Mouse (Mus musculus) lung, postnatal 0 days (tissue): ENCODE data around the gene Gm3460. TPM values are rescaled to one million over a fixed set of nuclear protein-coding genes. Genes with fewer than 3 reads are reported as not detected.
"Not testable (repeated sequence)": the region's sequence is repeated elsewhere in the genome, so short reads cannot be mapped to it uniquely, and the experiment has no call there.

Experiments used
- ATAC-seq: fragments of 200-750 bp; cut with Nextera tagmentation; 2 replicates; pipeline ENCODE4 v1.8.0; 2017; ENCODE audit warnings: moderate library complexity
- DNase-seq: peaks from one replicate; pipeline ENCODE4 v3.0.0-alpha.2; 2016; ENCODE audit warnings: low spot score
- H3K27ac ChIP-seq: fragments of 300-500 bp; sonication (generic); 2 replicates; pipeline ENCODE4 v1.5.1; 2014; ENCODE audit warnings: antibody characterized with exemption, mild to moderate bottlenecking, low read length, mixed read lengths
- H3K27me3 ChIP-seq: fragments of 300-500 bp; sonication (generic); replicated peaks from 2 replicates; pipeline ENCODE4 v1.6.1; 2014; ENCODE audit warnings: low read length, mixed read lengths; ENCODE audit not compliant: insufficient read depth
- H3K36me3 ChIP-seq: fragments of 300-500 bp; sonication (generic); 2 replicates; pipeline ENCODE4 v1.6.1; 2014; ENCODE audit warnings: low read length, mixed read lengths; ENCODE audit not compliant: insufficient read depth
- H3K4me1 ChIP-seq: fragments of 300-500 bp; sonication (generic); 2 replicates; pipeline ENCODE4 v1.6.1; 2014; ENCODE audit warnings: antibody characterized with exemption, low read depth, low read length, mixed read lengths; ENCODE audit not compliant: insufficient read depth
- H3K4me2 ChIP-seq: fragments of 300-500 bp; sonication (generic); replicated peaks from 2 replicates; pipeline ENCODE4 v1.6.1; 2014; ENCODE audit warnings: low read depth, mild to moderate bottlenecking, low read length, moderate library complexity, mixed read lengths
- H3K4me3 ChIP-seq: fragments of 300-500 bp; sonication (generic); 2 replicates; pipeline ENCODE4 v1.5.1; 2014; ENCODE audit warnings: low read depth, low read length
- H3K9ac ChIP-seq: fragments of 300-500 bp; sonication (generic); replicated peaks from 2 replicates; pipeline ENCODE4 v1.6.1; 2014; ENCODE audit warnings: low read depth, mild to moderate bottlenecking
- H3K9me3 ChIP-seq: fragments of 300-500 bp; sonication (generic); 2 replicates; pipeline ENCODE4 v1.6.1; 2016; ENCODE audit warnings: low read length, mixed read lengths
- CTCF ChIP-seq: IDR thresholded peaks from 2 replicates; pipeline ENCODE4 v1.5.1; 2016; ENCODE audit warnings: antibody characterized with exemption, mild to moderate bottlenecking
- WGBS: fragments of 180-500 bp; shearing (Covaris S2); extraction: QIAGEN DNeasy Blood & Tissue Kit; methylation state at CpG from one replicate; pipeline ENCODE4 v1.1.7; 2014; 5-methylcytosine and 5-hydroxymethylcytosine counted together
- polyA plus RNA-seq: library from polyadenylated mRNA; unstranded; fragments of >200 nt; fragmentation: Nextera tagmentation; extraction: Ambion mirVana; gene quantifications from 2 replicates; pipeline ENCODE4 v1.2.1, GENCODE M21; 2015

The Gm3460 gene
- not detected in 2 replicates for polyA plus RNA-seq

DNA sequence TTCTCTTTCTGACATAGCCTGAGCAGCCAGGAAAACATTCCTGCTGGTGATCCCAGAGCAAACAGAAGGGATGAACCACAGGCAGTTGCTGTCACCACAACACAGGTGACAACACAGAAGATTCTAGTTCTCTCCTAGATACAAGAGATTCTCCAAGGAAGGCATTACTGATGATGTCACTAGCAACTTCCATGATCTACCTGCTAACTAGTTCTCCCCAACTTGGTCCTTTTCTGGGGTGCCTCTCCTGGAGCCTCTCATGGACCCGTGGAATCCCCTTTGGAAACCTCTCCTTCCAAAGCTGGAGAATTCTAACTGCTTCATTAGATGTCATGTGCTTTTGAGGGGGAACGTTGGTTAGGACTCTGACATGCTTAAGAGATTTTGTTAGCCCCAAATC, at the start of gene Gm3460:
TSS of gene Gm3460 (minus strand) at position 101 of the 400 bp plus-strand sequence.
- not testable (repeated sequence) for DNase-seq, H3K4me1 ChIP-seq, ATAC-seq, H3K9me3 ChIP-seq, H3K4me2 ChIP-seq, H3K4me3 ChIP-seq, H3K27me3 ChIP-seq, H3K9ac ChIP-seq, H3K27ac ChIP-seq, H3K36me3 ChIP-seq
- WGBS = 14% methylated on average over 1 of the region's 2 CpGs

GRCm38 (mm10) chr14:6606436-6606835, 15.8 kb downstream of the Gm3460 start:
- H3K4me3 ChIP-seq, DNase-seq: not testable (repeated sequence)

DNA sequence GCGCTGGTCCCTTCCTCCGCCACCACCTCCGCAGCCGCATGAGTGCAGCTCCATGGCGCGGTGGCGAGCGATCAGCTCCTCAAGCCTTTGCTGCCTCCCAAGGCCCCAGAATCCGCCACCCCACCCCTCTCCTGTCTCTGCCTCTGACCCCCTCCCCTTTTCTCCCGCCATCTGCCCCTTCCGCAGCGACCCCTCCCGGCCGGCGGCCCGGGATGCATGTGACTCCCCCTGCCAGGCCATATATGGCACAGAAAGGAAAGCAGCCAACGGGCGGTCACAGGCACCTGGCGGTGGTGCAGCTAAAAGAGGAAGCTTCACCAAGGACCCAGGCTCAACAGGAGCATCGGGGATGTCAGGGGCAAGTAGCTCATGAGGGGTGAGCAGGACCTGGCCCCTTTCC, 17.2 kb downstream of the Gm3460 start:
- 5% methylated on average over 4 of the region's 20 CpGs for WGBS
- not testable (repeated sequence) for H3K9me3 ChIP-seq, H3K9ac ChIP-seq, H3K4me3 ChIP-seq, ATAC-seq, H3K27me3 ChIP-seq, H3K36me3 ChIP-seq, H3K27ac ChIP-seq, H3K4me1 ChIP-seq
- TF ChIP-seq CTCF = peak; percentile 39
- peak overlapping the region; percentile 49 for H3K4me2 ChIP-seq
- DNase-seq = peak; percentile 18

More at GRCm38 (mm10) chr14:6606436-6606835, 15.8 kb downstream of the Gm3460 start:
- H3K27ac ChIP-seq, H3K9ac ChIP-seq, H3K4me2 ChIP-seq, ATAC-seq, H3K36me3 ChIP-seq, H3K27me3 ChIP-seq, H3K9me3 ChIP-seq, H3K4me1 ChIP-seq: not testable (repeated sequence)
- no CpG with 5 or more reads among the region's 1 CpGs for whole genome bisulfite sequencing

- H3K9ac ChIP-seq, ATAC-seq, H3K4me1 ChIP-seq, H3K36me3 ChIP-seq, H3K27me3 ChIP-seq, H3K27ac ChIP-seq, H3K4me3 ChIP-seq, H3K9me3 ChIP-seq: not testable (repeated sequence)
- H3K4me2 ChIP-seq = peak overlapping the region; percentile 49
- DNase-seq = peak; percentile 40
- 7% methylated on average over 15 of the region's 20 CpGs for WGBS
Observed at GRCm38 (mm10) chr14:6604551-6604950, 17.7 kb downstream of the Gm3460 start.

GRCm38 (mm10) chr14:6590513-6590912, 31.7 kb downstream of the Gm3460 start, which contains the start of gene Gm3629:
TSS of gene Gm3629 (minus strand) at chr14:6590613.
- not testable (repeated sequence) for H3K9ac ChIP-seq, H3K4me1 ChIP-seq, H3K27ac ChIP-seq, H3K36me3 ChIP-seq, ATAC-seq, H3K4me3 ChIP-seq, DNase-seq, H3K9me3 ChIP-seq, H3K27me3 ChIP-seq, H3K4me2 ChIP-seq
- 31% methylated on average over 1 of the region's 2 CpGs for WGBS

Other genes with a start within 250 kb of the Gm3460 start
- gene Gm16440, start 232.1 kb downstream of the Gm3460 start, polyA plus RNA-seq = not detected in 2 replicates
- 0.20 TPM in 1 of 2 replicates, not detected in the other for gene Gm3591, start 209.9 kb downstream of the Gm3460 start, polyA plus RNA-seq
- not detected in 2 replicates for gene Gm3594, start 177.8 kb downstream of the Gm3460 start, polyA plus RNA-seq
- gene Gm8356, start 85.1 kb downstream of the Gm3460 start, polyA plus RNA-seq = not detected in 2 replicates
- 0.17 TPM in 1 of 2 replicates, not detected in the other for gene Gm3629, start 31.8 kb downstream of the Gm3460 start, polyA plus RNA-seq
- not detected in 2 replicates for gene Gm10251, start 61.8 kb upstream of the Gm3460 start, polyA plus RNA-seq
- gene Gm8050, start 97.8 kb upstream of the Gm3460 start, polyA plus RNA-seq = not detected in 2 replicates
- gene Gm3636, start 119.9 kb upstream of the Gm3460 start, polyA plus RNA-seq = 0.92 and 1.2 TPM in 2 replicates
- gene Gm8362, start 152.0 kb upstream of the Gm3460 start, polyA plus RNA-seq = not detected in 2 replicates
- not detected in 2 replicates for gene Gm3642, start 217.9 kb upstream of the Gm3460 start, polyA plus RNA-seq